Mouse (Mus musculus) cortical plate, adult 2 months (tissue): ENCODE measurements at regions not wholly inside any gene's neighbourhood (a gene's known extent, or its start where the extent isn't known, plus 50 kb on each side); places are given as distances from the start of the nearest gene placed in this dataset.

Experiments
- CTCF ChIP-seq: fragments of 200-500 bp; IDR thresholded peaks from 2 replicates; pipeline ENCODE4 v1.5.1; 2011; ENCODE audit warnings: mild to moderate bottlenecking, control low read depth, low read length; ENCODE audit not compliant: insufficient read depth; ENCODE audit errors: extremely low read depth
- POLR2A ChIP-seq: fragments of 200-500 bp; IDR thresholded peaks from 2 replicates; pipeline ENCODE4 v1.6.1; 2011; ENCODE audit warnings: mild to moderate bottlenecking, low read length, control low read depth; ENCODE audit not compliant: insufficient read depth; ENCODE audit errors: extremely low read depth

GRCm38 (mm10) chr3:109236918-109237317, 103.5 kb upstream of the Vav3 start:
- TF ChIP-seq POLR2A (no peak), CTCF (no peak)
